Mouse (Mus musculus) bone marrow macrophage, adult 2 months (primary cell): ENCODE measurements around the gene Steap3.

ENCODE experiments used
- CTCF ChIP-seq: IDR thresholded peaks from 2 replicates; pipeline ENCODE4 v1.5.1; 2012; ENCODE audit warnings: low read depth, mild to moderate bottlenecking, low read length, moderate library complexity
- POLR2A ChIP-seq: IDR thresholded peaks from 2 replicates; pipeline ENCODE4 v1.6.1; 2012; ENCODE audit warnings: mild to moderate bottlenecking, low read depth, low read length, borderline replicate concordance

DNA sequence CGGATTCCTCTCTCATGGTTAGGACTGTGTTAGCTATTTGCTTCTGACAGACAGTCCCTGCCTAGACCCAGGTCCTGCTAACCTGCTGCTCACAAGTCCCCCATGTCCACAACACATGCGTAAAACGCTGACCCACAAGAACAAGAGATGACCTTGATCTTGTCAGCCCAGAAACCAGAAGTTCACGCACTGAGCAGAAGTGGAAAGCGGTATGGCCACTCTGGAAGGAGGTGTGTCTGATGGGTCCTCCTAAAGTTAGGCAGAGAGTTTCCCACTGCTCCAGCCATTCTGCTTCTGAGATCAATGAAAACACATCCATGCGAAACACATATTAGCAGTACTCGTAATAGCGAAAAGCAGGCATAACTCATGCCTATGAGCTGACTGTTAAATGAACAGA is 25.6 kb downstream of the Steap3 start:
- TF ChIP-seq CTCF = no peak
- no peak for TF ChIP-seq POLR2A
